Mouse (Mus musculus) hindbrain, embryonic 16.5 days (tissue): ENCODE measurements at regions not wholly inside any gene's neighbourhood (a gene's known extent, or its start where the extent isn't known, plus 50 kb on each side); places are given as distances from the start of the nearest gene placed in this dataset.

Experiments used
- ATAC-seq: fragments of 200-750 bp; cut with Nextera tagmentation; 2 replicates; pipeline ENCODE4 v1.8.0; 2017; ENCODE audit warnings: moderate TSS enrichment, moderate library complexity
- H3K27ac ChIP-seq: fragments of 300-500 bp; sonication (generic); 2 replicates; pipeline ENCODE4 v1.5.1; 2014; ENCODE audit warnings: low read depth, mild to moderate bottlenecking, control low read depth, low read length, moderate library complexity
- H3K27me3 ChIP-seq: fragments of 300-500 bp; sonication (generic); replicated peaks from 2 replicates; pipeline ENCODE4 v1.6.1; 2014; ENCODE audit warnings: low read length; ENCODE audit not compliant: control insufficient read depth, insufficient read depth
- H3K36me3 ChIP-seq: fragments of 300-500 bp; sonication (generic); 2 replicates; pipeline ENCODE4 v1.6.1; 2014; ENCODE audit warnings: mild to moderate bottlenecking, low read length, moderate library complexity, mixed read lengths; ENCODE audit not compliant: control insufficient read depth, insufficient read depth
- H3K4me1 ChIP-seq: fragments of 300-500 bp; sonication (generic); 2 replicates; pipeline ENCODE4 v1.6.1; 2014; ENCODE audit warnings: low read depth, low read length; ENCODE audit not compliant: control insufficient read depth, insufficient read depth
- H3K4me2 ChIP-seq: fragments of 300-500 bp; sonication (generic); 2 replicates; pipeline ENCODE4 v1.6.1; 2014; ENCODE audit warnings: mild to moderate bottlenecking, low read length, control low read depth, moderate library complexity
- H3K4me3 ChIP-seq: fragments of 300-500 bp; sonication (generic); 2 replicates; pipeline ENCODE4 v1.5.1; 2014; ENCODE audit warnings: mild to moderate bottlenecking, low read length, control low read depth, moderate library complexity
- H3K9ac ChIP-seq: fragments of 300-500 bp; sonication (generic); 2 replicates; pipeline ENCODE4 v1.6.1; 2014; ENCODE audit warnings: low read depth, mild to moderate bottlenecking, control low read depth, low read length, moderate library complexity
- H3K9me3 ChIP-seq: fragments of 300-500 bp; sonication (generic); 2 replicates; pipeline ENCODE4 v1.6.1; 2014; ENCODE audit warnings: mild to moderate bottlenecking, low read length, moderate library complexity; ENCODE audit not compliant: control insufficient read depth
- WGBS: fragments of 180-500 bp; shearing (Covaris S2); extraction: QIAGEN DNeasy Blood & Tissue Kit; methylation state at CpG from one replicate; pipeline ENCODE4 v1.1.7; 2014; 5-methylcytosine and 5-hydroxymethylcytosine counted together

DNA sequence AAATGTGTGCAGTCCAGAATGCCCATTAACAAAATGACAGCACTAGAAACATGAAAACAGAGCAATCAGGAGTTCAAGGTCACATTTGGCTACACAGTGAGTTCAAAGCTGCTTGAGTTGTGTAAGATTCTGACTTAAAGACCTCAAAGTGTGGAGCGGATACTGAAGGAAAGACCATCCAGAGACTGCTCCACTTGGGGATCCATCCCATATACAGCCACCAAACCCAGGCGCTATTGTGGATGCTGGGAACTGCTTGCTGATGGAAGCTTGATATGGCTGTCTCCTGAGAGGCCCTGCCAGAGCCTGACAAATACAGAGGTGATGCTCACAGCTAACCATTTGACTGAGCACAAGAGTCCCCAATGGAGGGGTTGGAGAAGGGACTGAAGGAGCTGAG is 98.1 kb upstream of the C1qtnf7 start:
- ATAC-seq: no peak
- 93% methylated on average over 2 of the region's 2 CpGs for WGBS
- no peaks in the 10 kb centered on the region for H3K4me1 ChIP-seq
- no peak overlapping the region for H3K9ac ChIP-seq
- H3K27ac ChIP-seq: no peak overlapping the region
- no peaks in the 10 kb centered on the region for H3K36me3 ChIP-seq
- H3K9me3 ChIP-seq: no peaks in the 10 kb centered on the region
- no peak overlapping the region for H3K4me3 ChIP-seq
- no peak overlapping the region for H3K4me2 ChIP-seq
- no peaks in the 10 kb centered on the region for H3K27me3 ChIP-seq

DNA sequence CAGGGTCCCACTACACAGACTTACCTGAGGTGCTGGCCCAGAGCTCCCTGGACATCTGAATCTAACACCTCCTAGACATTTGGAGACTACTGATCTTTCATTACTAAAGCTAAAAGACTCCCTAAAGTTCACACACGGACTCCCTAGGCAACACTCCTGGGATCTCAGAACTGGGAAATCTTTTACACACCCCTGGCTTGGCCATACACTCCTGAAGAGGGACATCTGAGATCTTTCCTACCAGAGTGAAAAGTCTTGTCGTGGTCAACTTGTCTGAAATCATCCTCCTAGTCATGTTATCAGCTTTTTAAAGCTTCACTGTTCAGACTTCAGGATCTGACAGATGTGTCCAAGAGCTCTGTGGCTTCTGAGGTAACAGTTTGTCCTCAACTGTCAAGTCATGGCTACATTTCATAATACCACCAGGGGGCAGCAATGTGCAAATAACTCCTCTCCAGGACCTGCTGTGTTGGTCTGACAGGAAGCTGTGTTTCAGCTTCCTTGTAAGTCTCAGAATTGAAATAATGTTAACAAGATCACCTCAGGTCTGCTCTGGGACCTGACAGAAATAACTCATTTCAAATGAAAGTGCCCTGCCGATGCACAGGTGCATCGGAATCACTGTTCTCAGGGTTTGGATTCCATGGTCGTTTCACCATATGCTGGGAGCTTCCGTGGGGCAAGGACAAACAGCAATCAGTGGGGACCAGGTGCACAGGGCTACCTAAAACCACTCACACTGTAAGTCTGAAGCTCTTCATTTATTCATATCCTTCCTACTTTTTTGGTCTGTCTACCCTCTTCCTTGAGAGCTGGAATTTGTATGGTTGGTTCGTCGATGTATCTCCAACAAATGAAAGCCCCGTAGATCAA is 92.3 kb upstream of the C1qtnf7 start:
- Histone ChIP-seq H3K4me1 (no peaks in the 10 kb centered on the region), H3K4me2 (no peak overlapping the region), H3K27me3 (no peaks in the 10 kb centered on the region), H3K4me3 (no peak overlapping the region), H3K9me3 (no peaks in the 10 kb centered on the region), H3K36me3 (no peaks in the 10 kb centered on the region), H3K9ac (no peak overlapping the region), H3K27ac (no peak overlapping the region)
- ATAC-seq: peak; percentile 84
- WGBS: 78% methylated on average over 9 of the region's 9 CpGs

DNA sequence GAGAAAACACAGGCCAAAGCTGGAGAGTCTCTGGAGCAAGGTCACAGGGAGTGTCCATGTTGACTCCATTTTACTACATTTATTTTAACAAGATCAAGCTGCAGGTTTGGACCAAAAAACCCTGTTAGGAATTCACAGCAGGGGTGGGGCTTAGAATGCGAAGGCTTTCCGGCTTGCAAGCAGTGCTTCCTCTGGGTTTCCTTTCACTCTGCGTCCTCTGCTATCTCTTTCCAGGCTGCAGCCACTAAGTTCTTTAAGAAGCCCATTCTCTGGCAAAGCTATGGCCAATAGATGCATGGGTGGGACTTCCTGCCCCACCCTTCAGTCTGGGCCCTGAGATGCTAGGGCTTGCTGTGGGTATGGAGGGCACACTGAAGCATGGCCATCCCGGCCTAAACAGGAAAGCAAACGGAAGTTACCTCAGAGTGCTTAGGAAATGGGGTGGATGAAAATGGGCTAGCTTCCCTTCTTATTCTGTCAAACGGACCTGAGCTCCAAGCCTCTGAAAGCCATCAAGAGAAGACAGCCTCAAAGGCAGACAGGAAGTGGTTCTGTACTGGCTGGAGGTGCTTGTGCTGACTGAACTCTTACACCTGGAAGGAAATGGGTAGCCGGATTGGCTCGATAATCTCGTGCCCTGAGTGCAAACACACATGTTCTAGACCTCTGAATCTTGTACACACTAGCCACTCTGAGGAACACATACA is 90.6 kb upstream of the C1qtnf7 start:
- H3K36me3 ChIP-seq: no peaks in the 10 kb centered on the region
- 86% methylated on average over 9 of the region's 9 CpGs for WGBS
- no peak overlapping the region for H3K4me3 ChIP-seq
- H3K9ac ChIP-seq: no peak overlapping the region
- no peaks in the 10 kb centered on the region for H3K27me3 ChIP-seq
- no peak overlapping the region for H3K4me2 ChIP-seq
- no peaks in the 10 kb centered on the region for H3K4me1 ChIP-seq
- no peaks in the 10 kb centered on the region for H3K9me3 ChIP-seq
- no peak for ATAC-seq
- H3K27ac ChIP-seq: no peak overlapping the region

DNA sequence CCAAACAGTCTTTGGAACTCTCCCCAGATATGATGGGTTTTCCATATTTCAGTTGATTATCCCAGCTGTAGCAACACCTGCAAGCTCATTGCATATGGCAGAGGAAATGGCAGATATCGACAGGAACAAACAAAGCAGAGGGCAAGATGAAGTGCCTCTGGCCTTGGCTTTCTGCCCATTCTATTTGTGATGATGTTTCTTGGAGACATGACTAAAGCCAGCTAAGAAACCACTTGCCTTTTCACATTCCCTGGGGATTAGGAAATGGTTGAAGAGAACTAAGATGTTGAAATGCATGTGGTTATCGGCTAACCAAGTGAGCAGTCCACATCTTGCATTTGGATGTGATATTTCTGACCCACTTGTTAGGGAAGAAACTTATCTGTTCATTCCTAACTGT is 82.0 kb upstream of the C1qtnf7 start:
- 68% methylated on average over 2 of the region's 2 CpGs for WGBS
- H3K4me2 ChIP-seq: no peak overlapping the region
- no peaks in the 10 kb centered on the region for H3K4me1 ChIP-seq
- H3K36me3 ChIP-seq: no peaks in the 10 kb centered on the region
- H3K9me3 ChIP-seq: no peaks in the 10 kb centered on the region
- H3K27me3 ChIP-seq: no peaks in the 10 kb centered on the region
- H3K4me3 ChIP-seq: no peak overlapping the region
- no peak overlapping the region for H3K27ac ChIP-seq
- H3K9ac ChIP-seq: no peak overlapping the region
- no peak for ATAC-seq

DNA sequence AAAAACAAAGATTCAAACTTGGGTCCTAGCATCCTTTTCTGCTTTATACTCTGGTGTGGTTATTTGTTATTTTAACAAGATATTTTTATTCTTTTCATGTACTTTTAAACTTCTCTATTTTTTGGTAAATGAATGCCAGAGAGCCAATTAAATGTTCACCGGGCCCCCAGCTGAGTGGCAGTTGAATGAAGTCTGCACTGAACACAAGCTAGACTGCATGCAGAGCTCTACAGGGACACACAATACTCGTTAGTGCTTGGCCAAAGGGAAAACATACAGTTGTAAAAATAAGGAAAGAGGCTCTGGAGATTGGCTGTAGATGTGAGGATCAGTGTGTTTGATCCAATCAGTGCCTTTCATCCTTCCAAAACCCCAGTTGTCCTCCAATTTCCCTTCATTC is 76.1 kb upstream of the C1qtnf7 start:
- H3K9ac ChIP-seq: no peak overlapping the region
- no peak overlapping the region for H3K4me2 ChIP-seq
- 46% methylated on average over 2 of the region's 2 CpGs for WGBS
- no peaks in the 10 kb centered on the region for H3K36me3 ChIP-seq
- ATAC-seq: no peak
- no peak overlapping the region for H3K4me3 ChIP-seq
- H3K27ac ChIP-seq: no peak overlapping the region
- H3K4me1 ChIP-seq: no peaks in the 10 kb centered on the region
- no peaks in the 10 kb centered on the region for H3K9me3 ChIP-seq
- no peaks in the 10 kb centered on the region for H3K27me3 ChIP-seq

DNA sequence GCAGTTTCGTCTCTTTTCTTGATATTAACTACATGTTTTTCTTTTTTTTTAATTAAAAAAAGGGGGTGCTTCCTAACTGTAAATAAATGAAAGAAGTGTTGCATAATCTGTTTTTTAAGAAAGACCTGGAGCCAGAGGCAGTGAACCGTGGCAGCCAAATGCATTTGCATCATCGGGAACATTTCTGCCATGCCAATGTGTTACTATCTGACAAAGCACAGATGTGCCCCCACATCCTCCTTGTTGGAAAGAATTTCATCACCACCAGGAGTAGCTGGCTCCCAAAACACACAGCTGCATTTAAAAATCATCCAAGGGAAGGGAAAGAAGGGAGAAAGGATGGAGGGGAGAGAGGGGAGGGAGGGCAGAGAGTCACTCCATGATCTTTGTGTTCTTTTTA is 74.0 kb upstream of the C1qtnf7 start:
- no peaks in the 10 kb centered on the region for H3K27me3 ChIP-seq
- WGBS: 66% methylated on average over 3 of the region's 3 CpGs
- ATAC-seq: no peak

DNA sequence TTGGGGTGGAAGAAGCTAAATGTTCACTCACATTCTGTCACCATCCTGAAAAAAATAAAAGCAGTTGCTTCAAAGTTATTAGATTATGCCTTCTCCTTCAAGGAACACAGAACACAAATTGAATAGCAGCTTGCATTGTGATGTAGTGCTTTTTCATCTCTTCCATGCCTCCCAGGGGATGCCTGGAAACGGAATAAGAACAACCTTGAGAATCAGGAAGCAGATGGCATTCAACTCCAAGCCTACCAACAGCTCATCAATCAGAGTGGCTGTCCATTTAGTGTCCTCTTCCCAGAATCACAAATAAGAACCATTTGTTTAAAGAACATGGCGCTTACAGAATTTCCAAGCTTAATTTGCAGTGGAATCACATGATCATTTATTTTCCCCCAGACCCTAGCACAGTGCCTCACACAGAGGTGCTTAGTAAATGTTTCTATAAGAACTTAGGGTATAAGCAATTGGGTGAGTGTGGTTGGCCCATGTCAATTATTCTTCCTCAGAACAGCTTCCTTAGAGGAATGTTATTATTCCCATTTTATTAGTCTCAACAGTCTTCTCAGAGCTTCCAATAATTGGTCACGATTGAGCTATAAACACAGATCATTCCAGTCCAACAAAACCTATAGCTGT is 70.6 kb upstream of the C1qtnf7 start:
- 48% methylated on average over 3 of the region's 3 CpGs for WGBS

More for the DNA sequence above, 74.0 kb upstream of the C1qtnf7 start:
- Histone ChIP-seq H3K9ac (no peak overlapping the region), H3K9me3 (no peaks in the 10 kb centered on the region), H3K4me2 (no peak overlapping the region), H3K4me1 (no peaks in the 10 kb centered on the region; the same call in 1 of the 2 replicates), H3K27ac (no peak overlapping the region), H3K4me3 (no peak overlapping the region), H3K36me3 (no peaks in the 10 kb centered on the region)

DNA sequence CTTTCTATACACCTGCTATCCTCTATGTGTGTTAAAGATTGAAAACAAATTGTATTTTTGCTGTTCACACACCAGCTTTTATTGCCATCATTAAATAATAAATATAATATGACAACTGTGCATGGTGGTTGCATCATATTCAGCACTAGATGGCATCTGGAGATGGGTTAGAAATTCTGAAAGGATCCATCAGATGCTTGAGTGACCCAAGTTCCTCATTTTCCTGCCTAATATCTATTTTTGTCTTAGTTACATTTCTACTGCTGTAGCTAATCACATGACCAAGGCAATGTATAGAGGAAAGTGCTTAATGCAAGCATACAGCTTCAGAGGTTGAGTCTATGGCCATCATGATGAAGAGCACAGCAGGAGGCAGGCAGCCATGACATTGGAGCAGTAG is 69.7 kb upstream of the C1qtnf7 start:
- ATAC-seq: no peak
- no peak overlapping the region for H3K4me2 ChIP-seq
- H3K9me3 ChIP-seq: peaks cover 2% of the 10 kb centered on the region; the same call in 1 of the 2 replicates
- H3K9ac ChIP-seq: no peak overlapping the region
- H3K4me3 ChIP-seq: no peak overlapping the region
- no peak overlapping the region for H3K27ac ChIP-seq
- no peaks in the 10 kb centered on the region; the same call in 1 of the 2 replicates for H3K4me1 ChIP-seq
- no peaks in the 10 kb centered on the region for H3K36me3 ChIP-seq
- no peaks in the 10 kb centered on the region for H3K27me3 ChIP-seq

More for the DNA sequence above, 70.6 kb upstream of the C1qtnf7 start:
- Histone ChIP-seq H3K27ac (no peak overlapping the region), H3K4me2 (no peak overlapping the region), H3K36me3 (no peaks in the 10 kb centered on the region), H3K9ac (no peak overlapping the region), H3K9me3 (peaks cover 2% of the 10 kb centered on the region; the same call in 1 of the 2 replicates), H3K4me1 (no peaks in the 10 kb centered on the region; the same call in 1 of the 2 replicates), H3K27me3 (no peaks in the 10 kb centered on the region), H3K4me3 (no peak overlapping the region)
- no peak; the same call in 1 of the 2 replicates for ATAC-seq

DNA sequence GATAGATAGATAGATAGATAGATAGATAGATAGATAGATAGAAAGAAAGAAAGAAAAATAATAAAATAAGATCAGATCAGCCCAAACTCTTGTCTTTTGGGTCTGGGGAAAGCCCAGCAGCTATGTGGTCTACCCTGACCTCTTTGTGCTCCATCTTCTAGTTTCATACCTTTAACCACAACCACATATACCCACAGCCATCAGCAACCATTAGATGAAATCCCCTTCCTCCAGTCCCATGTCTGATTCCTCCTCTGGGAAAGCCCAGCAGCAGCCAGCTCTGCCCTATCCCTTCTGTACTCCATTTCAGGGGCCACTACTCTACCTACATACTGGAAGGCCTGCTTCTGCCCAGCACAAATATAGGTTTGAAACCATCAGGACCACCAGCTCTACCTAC is 69.0 kb upstream of the C1qtnf7 start:
- H3K9ac ChIP-seq: no peak overlapping the region

More for the DNA sequence above, 69.0 kb upstream of the C1qtnf7 start:
- H3K4me1 ChIP-seq: no peaks in the 10 kb centered on the region; the same call in 1 of the 2 replicates
- H3K9me3 ChIP-seq: peaks cover 2% of the 10 kb centered on the region; the same call in 1 of the 2 replicates
- H3K4me3 ChIP-seq: no peak overlapping the region
- no peak overlapping the region for H3K4me2 ChIP-seq
- H3K36me3 ChIP-seq: no peaks in the 10 kb centered on the region
- no peaks in the 10 kb centered on the region for H3K27me3 ChIP-seq
- no peak overlapping the region for H3K27ac ChIP-seq
- no peak for ATAC-seq
